Mouse (Mus musculus) liver, adult 2 months (tissue): ENCODE data around the gene Car5b.

Experiments used
- CTCF ChIP-seq: fragments of 200-500 bp; IDR thresholded peaks from 2 replicates; pipeline ENCODE4 v1.5.1; 2011; ENCODE audit warnings: low read depth, low read length, control low read depth
- POLR2A ChIP-seq: fragments of 200-500 bp; IDR thresholded peaks from 2 replicates; pipeline ENCODE4 v1.6.1; 2011; ENCODE audit warnings: low read length, control low read depth; ENCODE audit not compliant: insufficient read depth; ENCODE audit errors: extremely low read depth

DNA sequence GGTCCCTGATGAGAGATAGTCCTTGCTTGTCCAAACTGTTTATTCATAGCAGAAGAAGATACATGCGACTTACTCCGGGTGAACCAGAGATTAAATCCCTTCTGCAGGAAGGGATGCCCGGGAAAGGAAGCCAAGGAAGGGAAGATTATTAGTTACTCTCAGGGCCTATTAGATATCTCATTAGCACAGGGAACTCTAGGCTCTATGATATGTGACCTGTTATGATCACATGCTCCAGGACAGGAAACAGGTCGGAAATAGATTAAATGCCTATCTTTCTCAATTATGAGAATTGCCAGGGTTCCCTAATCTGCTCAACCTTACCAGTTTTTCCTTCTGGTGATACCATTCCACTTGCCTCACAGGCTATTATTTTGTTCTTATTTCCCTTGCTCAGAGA, 27.9 kb upstream of the Car5b start:
- TF ChIP-seq POLR2A (no peak), CTCF (no peak)
